Mouse (Mus musculus): ENCODE results near the gene Arhgef16.

Arhgef16 gene

GRCm38 (mm10) chr4:154293735-154294201, 7.7 kb downstream of the Arhgef16 start:
- no peak for DNase-seq (ENCODE audit: low read depth in 2 of 2, low spot score in 2 of 2)

GRCm38 (mm10) chr4:154283671-154284070, 17.8 kb downstream of the Arhgef16 start:
- no peak for DNase-seq (ENCODE audit: low read depth in 2 of 2, low spot score in 2 of 2)

- no peak for DNase-seq (ENCODE audit: low read depth in 2 of 2, low spot score in 2 of 2)
Measured at GRCm38 (mm10) chr4:154279481-154279880, 22.0 kb downstream of the Arhgef16 start.

GRCm38 (mm10) chr4:154273000-154273399, 28.5 kb downstream of the Arhgef16 start:
- peak in 1 of 2 experiments; percentile 1 for DNase-seq (ENCODE audit: low read depth in 2 of 2, low spot score in 2 of 2)

- no peak for DNase-seq (ENCODE audit: low read depth in 2 of 2, low spot score in 2 of 2)
Measured at GRCm38 (mm10) chr4:154269520-154269919, 32.0 kb downstream of the Arhgef16 start.

GRCm38 (mm10) chr4:154267511-154267910, 34.0 kb downstream of the Arhgef16 start:
- no peak for DNase-seq (ENCODE audit: low read depth in 2 of 2, low spot score in 2 of 2)

GRCm38 (mm10) chr4:154262071-154262470, 39.4 kb downstream of the Arhgef16 start:
- DNase-seq (ENCODE audit: low read depth in 2 of 2, low spot score in 2 of 2): no peak

GRCm38 (mm10) chr4:154260755-154261154, 40.7 kb downstream of the Arhgef16 start:
- DNase-seq (ENCODE audit: low read depth in 2 of 2, low spot score in 2 of 2): no peak

- no peak for DNase-seq (ENCODE audit: low read depth in 2 of 2, low spot score in 2 of 2)
Measured at GRCm38 (mm10) chr4:154252537-154253255, 48.8 kb downstream of the Arhgef16 start.

- no peak for DNase-seq (ENCODE audit: low read depth in 2 of 2, low spot score in 2 of 2)
Measured at GRCm38 (mm10) chr4:154249316-154249715, 52.2 kb downstream of the Arhgef16 start.

GRCm38 (mm10) chr4:154248092-154248805, 53.2 kb downstream of the Arhgef16 start:
- no peak for DNase-seq (ENCODE audit: low read depth in 2 of 2, low spot score in 2 of 2)

GRCm38 (mm10) chr4:154247207-154248091, 54.0 kb downstream of the Arhgef16 start:
- no peak for DNase-seq (ENCODE audit: low read depth in 2 of 2, low spot score in 2 of 2)

- DNase-seq (ENCODE audit: low read depth in 2 of 2, low spot score in 2 of 2): peak; percentile 28 to 31
Measured at GRCm38 (mm10) chr4:154246115-154247040, 55.1 kb downstream of the Arhgef16 start.

- DNase-seq (ENCODE audit: low read depth in 2 of 2, low spot score in 2 of 2): no peak
Measured at GRCm38 (mm10) chr4:154245342-154245741, 56.1 kb downstream of the Arhgef16 start.

- DNase-seq (ENCODE audit: low read depth in 2 of 2, low spot score in 2 of 2): no peak
Measured at GRCm38 (mm10) chr4:154240608-154241007, 60.9 kb downstream of the Arhgef16 start.

GRCm38 (mm10) chr4:154239199-154239598, 62.3 kb downstream of the Arhgef16 start:
- no peak for DNase-seq (ENCODE audit: low read depth in 2 of 2, low spot score in 2 of 2)

GRCm38 (mm10) chr4:154237306-154237705, 64.2 kb downstream of the Arhgef16 start:
- no peak for DNase-seq (ENCODE audit: low read depth in 2 of 2, low spot score in 2 of 2)

- DNase-seq (ENCODE audit: low read depth in 2 of 2, low spot score in 2 of 2): no peak
Measured at GRCm38 (mm10) chr4:154236893-154237292, 64.6 kb downstream of the Arhgef16 start.

GRCm38 (mm10) chr4:154236001-154236400, 65.5 kb downstream of the Arhgef16 start:
- DNase-seq (ENCODE audit: low read depth in 2 of 2, low spot score in 2 of 2): no peak

GRCm38 (mm10) chr4:154232295-154232694, 69.2 kb downstream of the Arhgef16 start:
- DNase-seq (ENCODE audit: low read depth in 2 of 2, low spot score in 2 of 2): no peak
